In the genomic region with DNA sequence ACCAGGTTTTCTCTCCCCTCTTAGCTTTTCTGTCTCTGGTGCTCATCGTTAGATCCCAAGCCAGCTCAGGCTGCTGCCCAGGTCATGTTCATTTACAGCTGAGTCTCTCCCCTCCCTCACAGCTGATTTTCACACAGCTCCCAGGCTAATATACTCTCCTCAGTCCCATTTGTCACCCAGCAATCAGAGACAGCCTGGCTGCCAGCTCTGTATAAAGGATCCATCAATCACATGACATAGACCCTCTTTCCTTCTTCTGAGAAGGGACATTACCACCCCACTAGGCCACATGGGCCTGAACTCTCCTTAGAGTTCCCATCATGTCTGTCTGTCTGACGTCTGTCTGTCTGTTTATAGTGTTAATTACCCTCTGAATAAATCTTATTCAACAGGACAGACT, we compare ENCODE assay signal across 22 mouse cellular contexts. TPM values are rescaled to one million over a fixed set of nuclear protein-coding genes. Genes with fewer than 3 reads are reported as not detected.
DNase-seq lines count a peak whose midpoint lies in the region; ATAC-seq and TF ChIP-seq lines count a peak whose summit lies in the region.
"Had no signal": no experiment of that assay in that cellular context is flagged by ENCODE, and none has a peak within 500 bp of the region (broad histone marks: within the 10 kb centered on the region; RNA-seq: fewer than 3 reads in every experiment).

No protein-coding gene starts in this region.

- no peaks in the 10 kb centered on the region for H3K4me1 ChIP-seq in hindbrain, embryonic 11.5 days (replicated peaks; ENCODE audit: control insufficient read depth, insufficient read depth, low read length)
- peaks cover 7% of the 10 kb centered on the region for H3K4me1 ChIP-seq in hindbrain, embryonic 10.5 days (replicated peaks)
- H3K4me1 ChIP-seq in kidney, postnatal 0 days (replicated peaks; ENCODE audit: insufficient read depth, low read length), result peaks cover 7% of the 10 kb centered on the region; the same call in 1 of the 2 replicates
- peaks cover 15% of the 10 kb centered on the region for H3K4me1 ChIP-seq in hindbrain, embryonic 13.5 days (replicated peaks)
- H3K4me1 ChIP-seq: limb, embryonic 15.5 days had no signal

- H3K4me2 ChIP-seq in hindbrain, embryonic 11.5 days (replicated peaks; ENCODE audit: low read depth, low read length), result no peak overlapping the region
- no peak overlapping the region for H3K4me2 ChIP-seq in kidney, postnatal 0 days (ENCODE audit: low read length)
- no peak overlapping the region for H3K4me2 ChIP-seq in hindbrain, embryonic 13.5 days
- H3K4me2 ChIP-seq: limb, embryonic 15.5 days; lung, embryonic 14.5 days had no signal

- ATAC-seq in hindbrain, embryonic 11.5 days (ENCODE audit: low FRiP score), result peak; percentile 83
- no peak for ATAC-seq in kidney, postnatal 0 days (replicated peaks; ENCODE audit: low FRiP score, low read depth)
- ATAC-seq in hindbrain, embryonic 13.5 days (ENCODE audit: low FRiP score), result peak; percentile 81

- 41% methylated on average over 2 of the region's 2 CpGs for WGBS in hindbrain, embryonic 11.5 days
- 63% methylated on average over 2 of the region's 2 CpGs for WGBS in hindbrain, embryonic 10.5 days
- WGBS in kidney, postnatal 0 days, result 27% methylated on average over 2 of the region's 2 CpGs
- WGBS in hindbrain, embryonic 13.5 days, result 14% methylated on average over 2 of the region's 2 CpGs

- no peak overlapping the region for H3K4me3 ChIP-seq in hindbrain, embryonic 11.5 days (ENCODE audit: low read depth, low read length)
- H3K4me3 ChIP-seq in hindbrain, embryonic 10.5 days, result no peak overlapping the region
- no peak overlapping the region for H3K4me3 ChIP-seq in kidney, postnatal 0 days (replicated peaks; ENCODE audit: low read depth, low read length)
- no peak overlapping the region for H3K4me3 ChIP-seq in hindbrain, embryonic 13.5 days
- H3K4me3 ChIP-seq: forebrain, embryonic 10.5 days; heart, adult 2 months; layer of hippocampus, adult 2 months; limb, embryonic 15.5 days had no signal

- no peak overlapping the region for H3K9ac ChIP-seq in hindbrain, embryonic 11.5 days (ENCODE audit: low read depth, low read length)
- no peak overlapping the region for H3K9ac ChIP-seq in kidney, postnatal 0 days (ENCODE audit: low read depth, low read length)
- no peak overlapping the region for H3K9ac ChIP-seq in hindbrain, embryonic 13.5 days
- H3K9ac ChIP-seq: limb, embryonic 15.5 days; lung, embryonic 14.5 days had no signal

- no peak overlapping the region for H3K27ac ChIP-seq in hindbrain, embryonic 11.5 days (ENCODE audit: low read depth, low read length)
- H3K27ac ChIP-seq in hindbrain, embryonic 10.5 days, result no peak overlapping the region
- peak overlapping the region; percentile 70 for H3K27ac ChIP-seq in kidney, postnatal 0 days
- H3K27ac ChIP-seq in hindbrain, embryonic 13.5 days, result no peak overlapping the region
- H3K27ac ChIP-seq: forebrain, embryonic 10.5 days; heart, adult 2 months; layer of hippocampus, adult 2 months; limb, embryonic 15.5 days had no signal

- no peak for TF ChIP-seq CTCF in kidney, postnatal 0 days (IDR thresholded peaks at IDR 0.05; ENCODE audit: low read depth)

- H3K27me3 ChIP-seq in hindbrain, embryonic 11.5 days (ENCODE audit: control insufficient read depth, insufficient read depth, low read length), result no peaks in the 10 kb centered on the region; the same call in 1 of the 2 replicates
- H3K27me3 ChIP-seq in hindbrain, embryonic 10.5 days (ENCODE audit: insufficient read depth, poor library complexity, severe bottlenecking), result peaks cover 24% of the 10 kb centered on the region
- H3K27me3 ChIP-seq in kidney, postnatal 0 days (ENCODE audit: insufficient read depth, low read length), result no peaks in the 10 kb centered on the region
- peaks cover 4% of the 10 kb centered on the region; the same call in 1 of the 2 replicates for H3K27me3 ChIP-seq in hindbrain, embryonic 13.5 days

- DNase-seq in hindbrain, embryonic 11.5 days (ENCODE audit: low spot score), result peak; percentile 37
- no peak for DNase-seq in hindbrain, embryonic 10.5 days (ENCODE audit: low spot score)
- DNase-seq in kidney, postnatal 0 days (ENCODE audit: low spot score), result no peak
- DNase-seq in kidney, postnatal 36 days, result no peak
- peak; percentile 25 for DNase-seq in mesoderm, embryonic 11.5 days (ENCODE audit: low read depth, low spot score)
- no peak for DNase-seq in frontal cortex, postnatal 25 days (ENCODE audit: low spot score in 2 of 2)
- no peak for DNase-seq in heart, postnatal 4 days
- DNase-seq: adrenal gland, postnatal 36 days; B cell, adult 2 months; cerebellum, adult 11-12 months; cerebellum, postnatal 25 days; gastrocnemius, postnatal 14 days; heart, adult 2 months; kidney, adult 11 months; lung, embryonic 14.5 days; lung, postnatal 36 days; right cerebral cortex, adult 18-20 months; thymus, postnatal 25 days had no signal

- H3K9me3 ChIP-seq in hindbrain, embryonic 11.5 days (ENCODE audit: control insufficient read depth, low read length), result no peaks in the 10 kb centered on the region
- no peaks in the 10 kb centered on the region for H3K9me3 ChIP-seq in hindbrain, embryonic 10.5 days
- no peaks in the 10 kb centered on the region for H3K9me3 ChIP-seq in kidney, postnatal 0 days (replicated peaks; ENCODE audit: low read length)
- no peaks in the 10 kb centered on the region for H3K9me3 ChIP-seq in hindbrain, embryonic 13.5 days
- H3K9me3 ChIP-seq: forebrain, embryonic 10.5 days; limb, embryonic 15.5 days had no signal

- no peaks in the 10 kb centered on the region for H3K36me3 ChIP-seq in hindbrain, embryonic 11.5 days (ENCODE audit: control insufficient read depth, insufficient read depth, low read length)
- H3K36me3 ChIP-seq in hindbrain, embryonic 10.5 days, result no peaks in the 10 kb centered on the region
- H3K36me3 ChIP-seq in kidney, postnatal 0 days (ENCODE audit: insufficient read depth, low read length), result no peaks in the 10 kb centered on the region
- no peaks in the 10 kb centered on the region for H3K36me3 ChIP-seq in hindbrain, embryonic 13.5 days
- H3K36me3 ChIP-seq: forebrain, embryonic 10.5 days; limb, embryonic 15.5 days had no signal

RNA-seq across cellular contexts. Expression of gene Slc35g1, which starts 22.4 kb away (rescaled TPM):
- polyA plus RNA-seq in hindbrain, embryonic 11.5 days (2014; fragmentation: Nextera tagmentation; extraction: Ambion mirVana), result 4.8 and 5.3 TPM in 2 replicates
- polyA plus RNA-seq in hindbrain, embryonic 10.5 days (2016; fragmentation: Nextera tagmentation; extraction: Ambion mirVana), result 5.3 and 7.7 TPM in 2 replicates
- 8.7 and 8.8 TPM in 2 replicates for polyA plus RNA-seq in kidney, postnatal 0 days (2015; fragmentation: Nextera tagmentation; extraction: Ambion mirVana)
- 0.91 and 1.4 TPM in 2 replicates for polyA plus RNA-seq in hindbrain, embryonic 13.5 days (2015; fragmentation: Nextera tagmentation; extraction: Ambion mirVana)
- total RNA-seq in heart, postnatal 4 days (2021), result 1 to 10 TPM; 1.9 to 2.0 TPM

Comparison
In these comparisons a context has a peak if more than half of its experiments do, and no peak if none do; other contexts are left out.
1. DNase-seq: peak in hindbrain, embryonic 11.5 days (single experiment) and mesoderm, embryonic 11.5 days (single experiment); none in hindbrain, embryonic 10.5 days (single experiment), kidney, postnatal 0 days (single experiment), kidney, postnatal 36 days (0 of 2), frontal cortex, postnatal 25 days (0 of 2) and heart, postnatal 4 days (single experiment).